ENCODE assay signal across 17 mouse cellular contexts in genomic region chr6:39005267-39005944, GRCm38 (mm10).
DNase-seq lines count a peak whose midpoint lies in the region; ATAC-seq lines count a peak whose summit lies in the region.
"Had no signal": no experiment of that assay in that cellular context is flagged by ENCODE, and none has a peak within 500 bp of the region (broad histone marks: within the 10 kb centered on the region; RNA-seq: fewer than 3 reads in every experiment).

No protein-coding gene starts in this region.

- H3K4me2 ChIP-seq in kidney, embryonic 15.5 days = no peak overlapping the region
- H3K4me2 ChIP-seq in hindbrain, embryonic 14.5 days (replicated peaks) = peak overlapping the region; percentile 12; the same call in 1 of the 2 replicates
- no peak overlapping the region for H3K4me2 ChIP-seq in neural tube, embryonic 14.5 days (ENCODE audit: low read depth, low read length)
- H3K4me2 ChIP-seq: embryonic facial prominence, embryonic 13.5 days; heart, embryonic 12.5 days; liver, embryonic 12.5 days; midbrain, embryonic 12.5 days had no signal

- H3K4me1 ChIP-seq in kidney, embryonic 15.5 days = peaks cover 39% of the 10 kb centered on the region
- H3K4me1 ChIP-seq in hindbrain, embryonic 14.5 days (replicated peaks; ENCODE audit: control insufficient read depth, insufficient read depth, low read length) = peaks cover 26% of the 10 kb centered on the region
- H3K4me1 ChIP-seq in limb, embryonic 10.5 days = peaks cover 40% of the 10 kb centered on the region
- H3K4me1 ChIP-seq in neural tube, embryonic 14.5 days (ENCODE audit: control insufficient read depth, insufficient read depth, low read length) = peaks cover 15% of the 10 kb centered on the region; the same call in 1 of the 2 replicates
- H3K4me1 ChIP-seq: embryonic facial prominence, embryonic 13.5 days; liver, embryonic 12.5 days had no signal

- intact Hi-C loops in heart, postnatal 14 days (cut with DNase I) = no loop called here

- 57% methylated on average over 20 of the region's 20 CpGs for WGBS in kidney, embryonic 15.5 days
- WGBS in hindbrain, embryonic 14.5 days = 55% methylated on average over 20 of the region's 20 CpGs
- 82% methylated on average over 20 of the region's 20 CpGs for WGBS in limb, embryonic 10.5 days
- WGBS in neural tube, embryonic 14.5 days = 48% methylated on average over 20 of the region's 20 CpGs

- no peak for ATAC-seq in kidney, embryonic 15.5 days (replicated peaks; ENCODE audit: low FRiP score)
- peak; percentile 65 for ATAC-seq in hindbrain, embryonic 14.5 days (ENCODE audit: low FRiP score)
- ATAC-seq in neural tube, embryonic 14.5 days (ENCODE audit: low read depth) = peak; percentile 65
- ATAC-seq: activated CD4-positive, CD25-positive, alpha-beta regulatory T cell, adult 4 months; liver, embryonic 12.5 days; lung, postnatal 0 days had no signal

- no peak for DNase-seq in kidney, postnatal 36 days
- no peak for DNase-seq in hindbrain, embryonic 14.5 days (ENCODE audit: low spot score)
- no peak for DNase-seq in limb, embryonic 10.5 days (ENCODE audit: low spot score)
- DNase-seq in urinary bladder, postnatal 14 days (ENCODE audit: low spot score) = no peak
- DNase-seq in heart, postnatal 14 days = no peak
- DNase-seq: cerebellum, postnatal 25 days; gastrocnemius, postnatal 25 days; kidney, postnatal 14 days had no signal

- no peaks in the 10 kb centered on the region for H3K9me3 ChIP-seq in kidney, embryonic 15.5 days (replicated peaks)
- H3K9me3 ChIP-seq in hindbrain, embryonic 14.5 days (ENCODE audit: control insufficient read depth, low read length) = no peaks in the 10 kb centered on the region
- no peaks in the 10 kb centered on the region for H3K9me3 ChIP-seq in limb, embryonic 10.5 days (replicated peaks)
- no peaks in the 10 kb centered on the region for H3K9me3 ChIP-seq in neural tube, embryonic 14.5 days (ENCODE audit: control insufficient read depth, low read length)
- H3K9me3 ChIP-seq: embryonic facial prominence, embryonic 13.5 days; heart, embryonic 12.5 days; liver, embryonic 12.5 days; midbrain, embryonic 12.5 days had no signal

- H3K27me3 ChIP-seq in kidney, embryonic 15.5 days = no peaks in the 10 kb centered on the region
- no peaks in the 10 kb centered on the region for H3K27me3 ChIP-seq in hindbrain, embryonic 14.5 days (ENCODE audit: control insufficient read depth, insufficient read depth, low read length)
- H3K27me3 ChIP-seq in limb, embryonic 10.5 days (ENCODE audit: low read depth, poor library complexity, severe bottlenecking) = no peaks in the 10 kb centered on the region
- no peaks in the 10 kb centered on the region for H3K27me3 ChIP-seq in neural tube, embryonic 14.5 days (ENCODE audit: control insufficient read depth, insufficient read depth, low read length)
- H3K27me3 ChIP-seq: CH12.LX; embryonic facial prominence, embryonic 13.5 days; heart, embryonic 12.5 days; liver, embryonic 12.5 days; midbrain, embryonic 12.5 days had no signal

- H3K4me3 ChIP-seq in kidney, embryonic 15.5 days (replicated peaks) = no peak overlapping the region
- H3K4me3 ChIP-seq in hindbrain, embryonic 14.5 days (replicated peaks; ENCODE audit: low read length) = no peak overlapping the region
- H3K4me3 ChIP-seq in limb, embryonic 10.5 days = no peak overlapping the region
- no peak overlapping the region for H3K4me3 ChIP-seq in neural tube, embryonic 14.5 days (ENCODE audit: low read depth, low read length)
- H3K4me3 ChIP-seq: embryonic facial prominence, embryonic 13.5 days; heart, embryonic 12.5 days; liver, embryonic 12.5 days; midbrain, embryonic 12.5 days had no signal

- no peak overlapping the region for H3K9ac ChIP-seq in kidney, embryonic 15.5 days
- peak overlapping the region; percentile 31; the same call in 1 of the 2 replicates for H3K9ac ChIP-seq in hindbrain, embryonic 14.5 days
- H3K9ac ChIP-seq in neural tube, embryonic 14.5 days (replicated peaks; ENCODE audit: low read depth, low read length) = no peak overlapping the region
- H3K9ac ChIP-seq: embryonic facial prominence, embryonic 13.5 days; heart, embryonic 12.5 days; liver, embryonic 12.5 days; midbrain, embryonic 12.5 days had no signal

- H3K36me3 ChIP-seq in kidney, embryonic 15.5 days = no peaks in the 10 kb centered on the region
- no peaks in the 10 kb centered on the region for H3K36me3 ChIP-seq in hindbrain, embryonic 14.5 days (replicated peaks; ENCODE audit: control insufficient read depth, insufficient read depth)
- no peaks in the 10 kb centered on the region for H3K36me3 ChIP-seq in limb, embryonic 10.5 days
- H3K36me3 ChIP-seq in neural tube, embryonic 14.5 days (ENCODE audit: control insufficient read depth, insufficient read depth, low read length) = no peaks in the 10 kb centered on the region
- H3K36me3 ChIP-seq: embryonic facial prominence, embryonic 13.5 days; heart, embryonic 12.5 days; liver, embryonic 12.5 days; midbrain, embryonic 12.5 days had no signal

- 0 out of 2 replicates have a peak overlapping the region, but pooled peaks have one; percentile 23 for H3K27ac ChIP-seq in kidney, embryonic 15.5 days
- H3K27ac ChIP-seq in hindbrain, embryonic 14.5 days = peak overlapping the region; percentile 78
- 0 out of 2 replicates have a peak overlapping the region, but pooled peaks have one; percentile 43 for H3K27ac ChIP-seq in limb, embryonic 10.5 days
- peak overlapping the region; percentile 63; the same call in 1 of the 2 replicates for H3K27ac ChIP-seq in neural tube, embryonic 14.5 days (ENCODE audit: low read depth, low read length)
- H3K27ac ChIP-seq: embryonic facial prominence, embryonic 13.5 days; liver, embryonic 12.5 days; midbrain, embryonic 12.5 days had no signal

Comparison
In these comparisons a context has a peak if more than half of its experiments do, and no peak if none do; other contexts are left out.
1. H3K27ac ChIP-seq: peak in every context shown above with its lines; median percentile 78 in hindbrain, embryonic 14.5 days; 63 in neural tube, embryonic 14.5 days; 43 in limb, embryonic 10.5 days; 23 in kidney, embryonic 15.5 days.